Mouse (Mus musculus) urinary bladder, postnatal 10 days (tissue): ENCODE results near the gene Gli2.

Experiments used
- DNase-seq: peaks from one replicate; pipeline ENCODE4 v3.0.0; 2022; ENCODE audit warnings: low spot score

Gene Gli2

GRCm38 (mm10) chr1:119051192-119051937, 2.1 kb downstream of the Gli2 start:
- DNase-seq, result no peak

- DNase-seq, result no peak
Measured at GRCm38 (mm10) chr1:119049812-119050615, 3.4 kb downstream of the Gli2 start.

DNA sequence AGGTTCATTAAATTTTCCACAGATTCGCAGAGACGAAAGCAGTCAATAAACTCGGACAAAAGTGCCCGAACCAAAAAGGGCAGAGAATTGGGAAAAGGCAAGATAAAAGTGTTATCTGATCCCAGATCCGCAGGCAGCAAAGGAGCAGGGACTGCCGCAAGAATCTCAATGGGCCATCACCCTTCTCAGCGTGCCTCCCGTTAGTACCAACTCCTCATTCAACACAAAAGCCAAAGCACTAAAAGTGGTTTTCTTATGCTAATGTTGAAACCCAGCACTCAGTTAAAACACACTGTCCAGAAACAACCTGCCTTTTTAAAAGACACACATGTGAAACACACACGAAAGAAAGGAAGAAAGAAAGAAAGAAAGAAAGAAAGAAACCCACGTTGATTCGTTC, 4.4 kb downstream of the Gli2 start:
- no peak for DNase-seq

GRCm38 (mm10) chr1:119048547-119048946, 4.9 kb downstream of the Gli2 start:
- DNase-seq, result no peak

GRCm38 (mm10) chr1:119047462-119048371, 5.7 kb downstream of the Gli2 start:
- no peak for DNase-seq

- no peak for DNase-seq
Measured at GRCm38 (mm10) chr1:119038436-119038835, 15.0 kb downstream of the Gli2 start.

DNA sequence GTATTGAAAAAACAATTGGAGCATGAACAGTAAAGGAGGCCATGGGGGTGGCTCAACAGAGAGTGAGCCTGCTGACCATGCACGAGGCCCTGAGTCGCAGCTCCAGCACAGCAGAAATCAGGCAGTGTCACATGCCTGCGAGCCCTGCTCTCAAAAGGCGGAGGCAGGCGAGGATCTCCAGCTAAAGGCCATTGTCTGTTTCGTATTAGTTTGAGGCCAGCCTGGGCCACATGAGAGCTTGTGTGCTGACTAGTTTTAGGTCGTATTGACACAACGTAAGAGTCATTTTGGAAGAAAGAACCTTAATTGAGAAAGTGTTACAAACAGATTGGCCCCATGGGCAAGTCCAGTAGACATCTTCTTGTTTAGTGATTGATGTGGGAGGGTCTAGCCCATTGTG, 17.5 kb downstream of the Gli2 start:
- no peak for DNase-seq

GRCm38 (mm10) chr1:119035301-119035700, 18.1 kb downstream of the Gli2 start:
- no peak for DNase-seq

DNA sequence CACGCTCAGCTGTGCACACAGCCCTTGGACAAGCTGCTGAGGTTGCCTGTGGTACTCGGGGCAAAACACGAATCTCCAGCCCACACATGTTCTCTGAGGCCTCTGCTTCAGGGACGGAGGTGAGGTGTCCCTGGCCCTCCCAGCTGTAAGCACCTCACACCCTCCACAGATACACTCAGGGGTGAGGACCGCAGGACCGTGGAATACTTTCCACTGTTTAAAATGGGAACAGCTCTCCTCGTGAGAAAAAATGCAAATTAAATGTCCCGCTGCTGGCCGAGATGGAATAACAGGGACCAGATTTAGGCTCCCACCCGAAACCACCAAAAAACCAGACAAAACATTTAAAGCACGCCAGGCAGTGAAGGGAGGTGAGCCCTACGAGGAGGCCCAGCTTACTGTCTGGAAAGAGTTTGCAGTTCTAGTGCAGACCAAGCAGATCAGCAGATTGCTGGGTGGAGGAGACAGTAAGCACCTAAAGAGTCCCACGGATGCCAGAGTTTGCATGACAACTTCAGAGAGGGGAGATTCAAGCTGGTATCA, 19.2 kb downstream of the Gli2 start:
- DNase-seq, result no peak

DNA sequence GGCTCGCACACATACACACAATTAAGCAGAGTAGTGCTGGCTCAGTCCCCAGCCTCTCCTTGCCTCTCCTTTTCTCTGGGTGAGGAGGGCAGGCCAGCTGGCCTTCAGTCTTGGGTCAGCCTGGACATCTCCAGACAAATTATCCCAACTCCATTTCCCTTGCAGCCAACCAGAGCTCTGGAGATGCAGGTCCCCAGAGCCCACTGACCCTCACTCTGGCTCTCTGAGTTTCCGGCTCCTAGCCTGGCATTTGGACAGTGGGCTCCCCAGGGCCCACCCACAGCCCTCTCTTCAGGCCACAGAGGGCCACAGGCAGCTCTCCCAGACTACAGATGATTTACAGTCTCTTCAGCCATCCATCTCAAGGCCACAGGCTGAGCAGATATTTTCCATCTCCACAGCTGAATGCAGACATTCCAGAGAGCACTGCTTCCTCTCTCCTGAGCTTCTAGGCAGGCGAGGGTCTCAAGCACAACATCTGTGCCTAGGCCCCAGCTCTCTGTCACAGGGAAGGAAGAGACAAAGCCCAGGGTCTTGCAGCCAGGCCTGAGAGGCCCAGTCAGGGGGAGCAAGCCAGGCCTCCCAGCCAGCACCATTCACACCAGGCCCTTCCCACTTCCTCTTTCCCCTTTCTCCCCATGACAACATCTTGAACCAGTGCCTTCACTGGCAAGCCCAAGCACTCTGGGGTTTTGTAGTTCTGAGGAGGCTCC, 19.8 kb downstream of the Gli2 start:
- no peak for DNase-seq

- DNase-seq, result no peak
Measured at GRCm38 (mm10) chr1:119031185-119031584, 22.2 kb downstream of the Gli2 start.

- no peak for DNase-seq
Measured at GRCm38 (mm10) chr1:119025647-119026358, 27.6 kb downstream of the Gli2 start.

DNA sequence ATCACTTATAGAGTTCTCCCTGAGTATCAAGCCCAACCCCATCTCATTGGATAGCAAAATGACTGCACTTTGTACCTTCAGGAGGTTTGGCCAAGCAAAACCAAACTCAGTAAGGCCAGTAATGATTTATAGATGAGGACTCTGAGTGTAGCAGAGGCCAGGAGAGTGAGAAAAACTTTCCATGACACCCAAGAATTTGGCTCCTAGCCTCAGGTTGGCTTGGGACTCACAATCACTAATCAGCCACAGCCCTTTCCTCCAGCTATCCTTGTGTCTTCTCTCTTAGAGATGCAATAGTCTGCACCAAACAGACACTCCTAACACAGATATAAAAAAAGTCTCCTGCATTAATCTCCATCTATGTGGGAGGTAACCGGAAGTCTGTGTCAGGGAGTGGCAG, 31.1 kb downstream of the Gli2 start:
- no peak for DNase-seq

DNA sequence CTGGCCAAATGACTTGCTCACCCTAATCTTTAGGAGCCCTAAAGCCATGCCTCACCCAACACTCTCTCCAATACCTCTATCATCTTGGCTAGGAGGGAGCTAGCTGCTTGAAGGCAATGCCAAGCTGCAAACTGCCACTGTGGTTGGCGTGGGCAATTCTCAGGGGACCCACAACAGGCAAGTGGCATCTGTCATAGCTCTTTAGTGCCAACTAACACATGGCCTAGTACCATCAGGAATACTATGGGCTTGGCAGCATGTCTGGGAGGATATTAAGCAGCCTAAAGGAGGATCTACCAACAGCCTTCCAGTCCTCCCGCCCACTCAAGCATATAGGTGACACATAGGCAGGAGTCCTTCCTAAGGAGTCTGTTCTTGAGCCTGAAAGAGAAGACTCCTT, 33.3 kb downstream of the Gli2 start:
- no peak for DNase-seq

DNA sequence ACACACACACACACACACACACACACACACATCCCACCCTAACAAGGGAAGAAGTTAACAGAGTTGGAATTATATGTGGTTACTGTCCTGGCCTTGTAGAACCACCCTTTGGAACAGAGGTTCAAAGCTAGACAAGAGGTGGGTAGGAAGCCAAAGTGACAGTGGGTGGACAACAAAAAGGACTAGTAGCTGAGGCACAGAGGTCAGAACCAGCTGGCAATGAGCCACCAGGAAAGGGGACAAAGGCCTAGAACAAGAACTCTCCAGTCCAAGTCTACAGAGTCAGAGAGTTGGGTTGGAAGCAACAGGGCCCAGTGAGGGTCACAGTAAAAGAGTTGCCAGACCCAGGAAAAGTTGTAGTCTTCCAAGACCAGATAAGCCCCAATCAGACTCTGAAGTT, 34.4 kb downstream of the Gli2 start:
- no peak for DNase-seq

DNA sequence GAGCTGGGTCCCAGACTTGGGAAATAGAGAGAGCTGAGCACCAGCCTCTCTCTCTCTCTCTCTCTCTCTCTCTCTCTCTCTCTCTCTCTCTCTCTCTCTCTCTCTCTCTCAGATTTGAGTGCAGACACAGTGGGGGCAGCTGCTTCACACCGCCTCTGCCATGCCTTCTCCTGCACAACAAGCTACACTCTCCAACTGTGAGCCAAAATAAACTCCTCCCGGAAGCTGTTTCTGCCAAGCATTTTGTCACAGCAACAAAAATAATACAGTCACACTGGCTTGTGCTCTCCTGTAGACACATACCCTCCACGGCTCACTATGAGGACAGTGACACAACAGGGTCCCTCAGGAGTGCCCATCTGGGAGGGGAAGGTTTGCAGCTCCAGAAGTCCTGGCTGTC, 36.6 kb downstream of the Gli2 start:
- DNase-seq, result no peak

GRCm38 (mm10) chr1:119015108-119015507, 38.3 kb downstream of the Gli2 start:
- DNase-seq, result no peak

DNA sequence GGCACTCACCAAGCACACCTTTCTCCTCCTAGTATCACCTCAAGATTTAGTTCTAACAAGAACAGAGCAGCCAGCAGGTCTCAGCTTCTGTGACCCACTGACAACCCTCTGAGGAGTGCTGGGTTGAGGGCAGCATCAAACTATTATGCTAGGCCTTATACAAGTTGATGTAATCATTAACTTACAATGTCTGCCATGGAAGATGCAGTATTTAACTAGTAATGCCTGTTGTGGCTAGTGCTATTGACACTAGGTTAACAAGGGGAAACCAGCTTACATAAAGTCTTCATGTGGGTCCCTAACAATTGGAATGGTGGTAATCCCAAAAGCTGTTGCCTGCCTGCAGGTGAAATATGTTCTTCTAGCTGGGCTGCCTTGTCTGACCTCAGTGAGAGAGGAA, 44.5 kb downstream of the Gli2 start:
- no peak for DNase-seq

DNA sequence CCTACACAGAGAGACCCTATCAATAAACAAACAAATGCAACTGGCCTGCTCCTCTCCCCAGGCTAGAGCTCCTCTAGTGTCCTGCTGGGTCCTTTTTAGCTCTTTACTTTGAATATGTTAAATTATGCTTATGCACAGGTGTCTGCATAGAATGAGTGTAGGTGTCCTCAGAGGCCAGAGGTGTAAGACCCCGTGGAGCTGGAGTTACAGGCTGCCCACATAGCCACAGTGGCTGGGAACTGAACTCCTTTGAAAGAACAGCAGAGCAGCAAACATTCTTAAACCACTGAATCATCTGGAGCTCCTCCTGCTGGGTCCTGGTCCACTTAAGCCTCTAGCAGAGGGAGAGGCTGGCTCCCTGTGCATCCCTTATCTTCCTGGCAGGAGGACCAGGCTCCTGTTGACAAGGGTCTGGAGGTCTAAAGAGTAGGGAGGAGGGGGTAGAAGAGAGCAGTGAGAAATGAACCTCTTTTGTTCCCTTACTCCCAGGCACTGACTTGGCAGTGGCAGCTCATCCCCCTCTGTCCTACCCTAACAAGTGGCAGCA, 49.5 kb downstream of the Gli2 start:
- no peak for DNase-seq

DNA sequence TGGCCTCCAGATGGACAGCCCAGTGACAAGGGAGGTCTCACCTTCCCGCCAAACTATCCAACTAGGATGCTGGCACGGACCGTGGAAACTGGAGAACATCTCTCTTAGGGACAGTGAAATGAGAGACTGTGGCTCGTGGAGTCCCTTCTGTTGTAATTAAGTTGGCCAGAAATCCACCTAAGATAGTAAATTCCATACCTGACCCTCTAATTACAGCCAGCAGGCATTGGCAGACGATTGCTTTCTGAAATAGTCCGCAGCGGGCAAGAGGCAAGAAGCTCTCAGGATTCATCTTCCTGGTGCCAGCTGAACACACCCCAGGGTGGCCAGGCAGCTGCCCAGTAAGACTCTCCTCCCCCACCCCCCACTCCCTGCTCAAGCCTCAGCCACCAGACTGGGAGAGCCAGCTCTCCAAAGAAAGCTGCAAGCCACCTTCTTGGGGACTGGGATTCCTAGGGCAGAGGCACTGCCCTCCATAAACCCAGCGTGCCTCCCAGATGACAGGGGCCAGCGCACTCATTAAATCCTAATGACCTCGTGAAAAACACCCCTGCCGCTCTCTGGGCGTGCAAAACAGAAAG, 51.9 kb downstream of the Gli2 start:
- DNase-seq, result no peak
